Mouse (Mus musculus) layer of hippocampus, postnatal 36 days (tissue): Measurements from ENCODE around the gene Smim27. TPM values are rescaled to one million over a fixed set of nuclear protein-coding genes. Genes with fewer than 3 reads are reported as not detected.

ENCODE experiments used
- DNase-seq, 2 experiments: peaks; one replicate each; pipeline ENCODE4 v3.0.0; 2022
- total RNA-seq, 2 experiments: library from RNA; stranded (reverse); gene quantifications; 2 replicates each; pipeline ENCODE4 v1.2.3; 2021

Gene Smim27
- 10 to 100 TPM; 12.9 to 14.9 TPM for total RNA-seq

- DNase-seq: peak; percentile 95 to 97
These were observed at the start of gene Smim27, which contains the start of gene Topors for GRCm38 (mm10) chr4:40269430-40270032. Smim27 (plus strand) TSS chr4:40269579. Topors (minus strand) TSS chr4:40269850.

- DNase-seq: no peak
These were observed 48.9 kb upstream of the Smim27 start for GRCm38 (mm10) chr4:40220437-40220836.

- DNase-seq: no peak
These were observed 48.2 kb upstream of the Smim27 start for GRCm38 (mm10) chr4:40221004-40221760.

GRCm38 (mm10) chr4:40221876-40222585 lies 47.3 kb upstream of the Smim27 start:
- DNase-seq: no peak

GRCm38 (mm10) chr4:40226095-40226494 lies 43.3 kb upstream of the Smim27 start:
- no peak for DNase-seq

GRCm38 (mm10) chr4:40227131-40227530 lies 42.2 kb upstream of the Smim27 start:
- DNase-seq: no peak

GRCm38 (mm10) chr4:40227886-40228285 lies 41.5 kb upstream of the Smim27 start:
- DNase-seq: no peak

GRCm38 (mm10) chr4:40229723-40230122 lies 39.7 kb upstream of the Smim27 start:
- DNase-seq: no peak

- no peak for DNase-seq
These were observed 36.2 kb upstream of the Smim27 start for GRCm38 (mm10) chr4:40233062-40233664.

GRCm38 (mm10) chr4:40234256-40234655 lies 35.1 kb upstream of the Smim27 start:
- DNase-seq: no peak

GRCm38 (mm10) chr4:40236829-40237228 lies 32.5 kb upstream of the Smim27 start:
- no peak for DNase-seq

GRCm38 (mm10) chr4:40238483-40239408 lies 30.6 kb upstream of the Smim27 start:
- DNase-seq: no peak

- no peak for DNase-seq
These were observed 29.7 kb upstream of the Smim27 start, which contains the start of gene Ddx58 for GRCm38 (mm10) chr4:40239409-40240271. Ddx58 (minus strand) TSS chr4:40239828.

- DNase-seq: no peak
These were observed 29.1 kb upstream of the Smim27 start for GRCm38 (mm10) chr4:40240272-40240744.

- DNase-seq: no peak
These were observed 27.5 kb upstream of the Smim27 start for GRCm38 (mm10) chr4:40241928-40242327.

- no peak for DNase-seq
These were observed 26.4 kb upstream of the Smim27 start for GRCm38 (mm10) chr4:40243006-40243405.

GRCm38 (mm10) chr4:40244035-40244434 lies 25.3 kb upstream of the Smim27 start:
- DNase-seq: no peak

GRCm38 (mm10) chr4:40250984-40251383 lies 18.4 kb upstream of the Smim27 start:
- DNase-seq: no peak

GRCm38 (mm10) chr4:40253766-40254165 lies 15.6 kb upstream of the Smim27 start:
- DNase-seq: no peak

- no peak for DNase-seq
These were observed 14.8 kb upstream of the Smim27 start for GRCm38 (mm10) chr4:40254385-40255103.
